In the genomic region with DNA sequence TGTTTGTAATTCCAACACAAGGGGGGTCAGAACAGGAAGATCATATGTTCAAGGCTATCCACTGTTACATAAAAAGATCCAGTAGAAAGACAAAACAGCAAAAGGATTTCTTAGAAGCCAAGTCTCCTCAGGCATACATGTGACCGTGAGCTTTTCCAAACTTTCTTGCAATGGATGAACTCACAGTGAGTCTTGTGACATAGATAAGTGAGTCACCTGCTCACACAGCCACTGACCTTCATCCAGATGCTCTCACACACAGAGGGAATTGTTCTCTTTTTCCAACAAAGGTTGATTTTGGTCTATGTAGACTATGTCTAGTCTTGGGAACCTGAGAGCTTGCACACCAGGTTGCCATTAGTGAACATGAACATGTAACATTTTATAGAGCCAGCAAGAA, we compare ENCODE assay signal across 20 mouse cellular contexts.
DNase-seq lines count a peak whose midpoint lies in the region; ATAC-seq and TF ChIP-seq lines count a peak whose summit lies in the region.
"Had no signal": no experiment of that assay in that cellular context is flagged by ENCODE, and none has a peak within 500 bp of the region (broad histone marks: within the 10 kb centered on the region; RNA-seq: fewer than 3 reads in every experiment).

No protein-coding gene starts in this region.

- TF ChIP-seq CTCF in stomach, postnatal 0 days (IDR thresholded peaks at IDR 0.05; ENCODE audit: low read depth) = no peak

- no peaks in the 10 kb centered on the region for H3K4me1 ChIP-seq in stomach, postnatal 0 days (replicated peaks; ENCODE audit: control insufficient read depth, insufficient read depth)
- H3K4me1 ChIP-seq: embryonic facial prominence, embryonic 15.5 days; forebrain, embryonic 13.5 days; forebrain, embryonic 15.5 days had no signal

- no peak overlapping the region for H3K4me3 ChIP-seq in stomach, postnatal 0 days (ENCODE audit: low read depth, low read length)
- H3K4me3 ChIP-seq: embryonic facial prominence, embryonic 13.5 days; embryonic facial prominence, embryonic 15.5 days; forebrain, embryonic 13.5 days; forebrain, embryonic 15.5 days had no signal

- H3K4me2 ChIP-seq in stomach, postnatal 0 days (replicated peaks; ENCODE audit: low read depth) = no peak overlapping the region
- H3K4me2 ChIP-seq: embryonic facial prominence, embryonic 13.5 days; embryonic facial prominence, embryonic 15.5 days; forebrain, embryonic 13.5 days; forebrain, embryonic 15.5 days had no signal

- no peak overlapping the region for H3K27ac ChIP-seq in stomach, postnatal 0 days (replicated peaks)
- H3K27ac ChIP-seq: embryonic facial prominence, embryonic 13.5 days; embryonic facial prominence, embryonic 15.5 days; forebrain, embryonic 13.5 days; forebrain, embryonic 15.5 days had no signal

- no peaks in the 10 kb centered on the region for H3K9me3 ChIP-seq in stomach, postnatal 0 days (ENCODE audit: control insufficient read depth, low read length)
- H3K9me3 ChIP-seq: embryonic facial prominence, embryonic 13.5 days; embryonic facial prominence, embryonic 15.5 days; forebrain, embryonic 13.5 days; forebrain, embryonic 15.5 days had no signal

- DNase-seq in adrenal gland, adult (ENCODE audit: inconsistent age in 2 of 2, low spot score in 1 of 2) = peak; percentile 41 to 81
- DNase-seq in adrenal gland, postnatal 4 days (ENCODE audit: low spot score in 2 of 2) = no peak
- DNase-seq in adrenal gland, adult 8-10 months = peak; percentile 52
- no peak for DNase-seq in adrenal gland, postnatal 25 days
- peak; percentile 70 for DNase-seq in 3T3-L1 (ENCODE audit: low read depth, low spot score)
- DNase-seq in adrenal gland, postnatal 14 days = peak; percentile 12
- DNase-seq in stomach, postnatal 0 days (ENCODE audit: low spot score) = no peak
- no peak for DNase-seq in cerebellum, adult 8-10 months
- DNase-seq: cerebellum, adult 11-12 months; cerebellum, adult 2 months; cerebellum, adult 9-11 months; cerebellum, postnatal 14 days; cerebellum, postnatal 36 days; embryo, embryonic 11 days; forebrain, postnatal 0 days had no signal

- ATAC-seq in stomach, postnatal 0 days (ENCODE audit: low FRiP score, low TSS enrichment) = no peak
- ATAC-seq: activated CD4-positive, CD25-positive, alpha-beta regulatory T cell, adult 4 months; forebrain, embryonic 13.5 days; forebrain, embryonic 15.5 days; forebrain, postnatal 0 days had no signal

- no peak overlapping the region for H3K9ac ChIP-seq in stomach, postnatal 0 days (ENCODE audit: low read length)
- H3K9ac ChIP-seq: embryonic facial prominence, embryonic 13.5 days; embryonic facial prominence, embryonic 15.5 days; forebrain, embryonic 13.5 days; forebrain, embryonic 15.5 days; forebrain, postnatal 0 days had no signal

- no peak for TF ChIP-seq EP300 in stomach, postnatal 0 days (optimal IDR thresholded peaks at IDR 0.05)

- 89% methylated on average over 1 of the region's 1 CpGs for WGBS in stomach, postnatal 0 days

- H3K36me3 ChIP-seq in stomach, postnatal 0 days (ENCODE audit: control insufficient read depth, insufficient read depth, low read length) = no peaks in the 10 kb centered on the region
- H3K36me3 ChIP-seq: embryonic facial prominence, embryonic 13.5 days; embryonic facial prominence, embryonic 15.5 days; forebrain, embryonic 15.5 days had no signal

- H3K27me3 ChIP-seq in stomach, postnatal 0 days (ENCODE audit: control insufficient read depth, insufficient read depth, low read length) = no peaks in the 10 kb centered on the region
- H3K27me3 ChIP-seq: embryonic facial prominence, embryonic 13.5 days; embryonic facial prominence, embryonic 15.5 days; forebrain, embryonic 13.5 days; forebrain, embryonic 15.5 days had no signal

Comparison
In these comparisons a context has a peak if more than half of its experiments do, and no peak if none do; other contexts are left out.
1. DNase-seq: peak in adrenal gland, adult (2 of 2), adrenal gland, adult 8-10 months (single experiment), 3T3-L1 (single experiment) and adrenal gland, postnatal 14 days (single experiment); none in adrenal gland, postnatal 4 days (0 of 2), adrenal gland, postnatal 25 days (single experiment), stomach, postnatal 0 days (single experiment) and cerebellum, adult 8-10 months (single experiment).